Mouse (Mus musculus): ENCODE results near the gene B4galnt2. TPM values are rescaled to one million over a fixed set of nuclear protein-coding genes. Genes with fewer than 3 reads are reported as not detected.

The B4galnt2 gene
- 0.29 and 0.55 TPM in 2 replicates for polyA plus RNA-seq (2015; fragmentation: Nextera tagmentation; extraction: Ambion mirVana)

DNA sequence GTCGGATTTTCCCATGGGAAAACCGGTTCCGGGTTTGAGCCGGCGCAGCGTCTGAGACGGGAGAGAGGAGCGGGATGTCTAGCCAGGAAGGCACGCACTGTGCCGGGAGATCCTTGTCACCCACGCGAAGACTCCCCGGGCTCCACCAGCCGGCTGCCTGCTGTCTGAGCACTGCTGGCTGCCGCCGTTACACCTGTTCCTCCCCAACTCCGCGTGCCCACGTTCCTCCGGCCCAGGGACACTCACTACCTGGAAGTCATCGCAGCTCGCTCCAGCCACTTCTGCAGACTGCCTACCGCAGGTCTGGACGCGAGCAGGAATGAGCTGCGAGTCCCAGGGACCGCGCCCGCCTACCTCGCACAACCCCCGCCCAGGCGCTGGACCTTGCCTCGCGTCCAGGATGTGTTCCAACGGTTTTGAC is at the start of gene B4galnt2:
B4galnt2 (minus strand) TSS at position 321 of the 421 bp plus-strand sequence.

GRCm38 (mm10) chr11:95842074-95842681 is 72.5 kb downstream of the B4galnt2 start, which contains the start of gene Abi3:
Abi3 (minus strand) TSS chr11:95842476.

GRCm38 (mm10) chr11:95837059-95837458 is 77.6 kb downstream of the B4galnt2 start, which contains the start of gene Gngt2:
Gngt2 (plus strand) TSS chr11:95837216.

GRCm38 (mm10) chr11:95824071-95824876 is 90.4 kb downstream of the B4galnt2 start, which contains the start of gene Phospho1:
Phospho1 (plus strand) TSS chr11:95824499.

Other genes starting within 250 kb of the B4galnt2 start
- 124 and 127 TPM in 2 replicates for gene Phb, start 247.9 kb downstream of the B4galnt2 start, polyA plus RNA-seq (2015; fragmentation: Nextera tagmentation; extraction: Ambion mirVana)
- gene Zfp652, start 202.2 kb downstream of the B4galnt2 start, polyA plus RNA-seq (2015; fragmentation: Nextera tagmentation; extraction: Ambion mirVana), result 10.1 and 13.0 TPM in 2 replicates
- gene B130006D01Rik, start 191.3 kb downstream of the B4galnt2 start, polyA plus RNA-seq (2015; fragmentation: Nextera tagmentation; extraction: Ambion mirVana), result 1.1 and 1.5 TPM in 2 replicates
- gene Phospho1, start 90.4 kb downstream of the B4galnt2 start, polyA plus RNA-seq (2015; fragmentation: Nextera tagmentation; extraction: Ambion mirVana), result 4.4 and 5.4 TPM in 2 replicates
- gene Gngt2, start 77.7 kb downstream of the B4galnt2 start, polyA plus RNA-seq (2015; fragmentation: Nextera tagmentation; extraction: Ambion mirVana), result 45.6 and 53.0 TPM in 2 replicates
- 10.3 and 17.7 TPM in 2 replicates for gene Abi3, start 72.4 kb downstream of the B4galnt2 start, polyA plus RNA-seq (2015; fragmentation: Nextera tagmentation; extraction: Ambion mirVana)
- gene Igf2bp1, start 91.0 kb upstream of the B4galnt2 start, polyA plus RNA-seq (2015; fragmentation: Nextera tagmentation; extraction: Ambion mirVana), result 1.6 and 1.7 TPM in 2 replicates
- not detected in 2 replicates for gene Gip, start 109.7 kb upstream of the B4galnt2 start, polyA plus RNA-seq (2015; fragmentation: Nextera tagmentation; extraction: Ambion mirVana)
- 76.6 and 81.0 TPM in 2 replicates for gene Snf8, start 120.0 kb upstream of the B4galnt2 start, polyA plus RNA-seq (2015; fragmentation: Nextera tagmentation; extraction: Ambion mirVana)
- gene Ube2z, start 150.5 kb upstream of the B4galnt2 start, polyA plus RNA-seq (2015; fragmentation: Nextera tagmentation; extraction: Ambion mirVana), result 14.7 and 15.6 TPM in 2 replicates
- gene Atp5g1, start 160.8 kb upstream of the B4galnt2 start, polyA plus RNA-seq (2015; fragmentation: Nextera tagmentation; extraction: Ambion mirVana), result 505 and 507 TPM in 2 replicates
- not detected in 2 replicates for gene Calcoco2, start 197.1 kb upstream of the B4galnt2 start, polyA plus RNA-seq (2015; fragmentation: Nextera tagmentation; extraction: Ambion mirVana)
- gene Ttll6, start 218.9 kb upstream of the B4galnt2 start, polyA plus RNA-seq (2015; fragmentation: Nextera tagmentation; extraction: Ambion mirVana), result not detected in 2 replicates